ENCODE assay signal across 9 mouse cellular contexts in the genomic region with DNA sequence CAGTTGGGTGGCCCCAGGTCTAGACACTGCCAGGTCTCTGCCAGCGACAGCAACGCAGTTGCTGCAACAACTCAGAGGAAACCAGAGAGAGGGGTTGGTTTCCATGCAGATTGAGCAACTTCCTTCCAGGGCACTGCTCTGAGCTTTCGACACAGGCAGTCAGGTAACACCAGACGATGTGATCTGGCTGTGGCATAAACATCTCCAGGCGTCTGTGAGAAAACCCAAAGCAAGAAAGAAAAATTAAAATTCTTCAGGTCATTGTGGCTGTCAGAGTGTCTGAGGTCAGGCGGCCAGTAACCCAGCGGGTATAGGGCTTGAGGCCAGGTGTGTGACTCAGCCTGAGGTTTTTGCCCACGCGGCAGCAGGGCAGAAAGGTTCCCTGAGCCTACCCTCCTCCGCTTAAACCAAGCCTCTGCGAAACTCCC.
A peak's percentile ranks its signal among the peaks of the same experiment; 100 is the strongest.
DNase-seq lines count a peak whose midpoint lies in the region; ATAC-seq and TF ChIP-seq lines count a peak whose summit lies in the region.
"Had no signal": no experiment of that assay in that cellular context is flagged by ENCODE, and none has a peak within 500 bp of the region (broad histone marks: within the 10 kb centered on the region; RNA-seq: fewer than 3 reads in every experiment).

No protein-coding gene starts in this region.

- WGBS in kidney, adult 2 months: 48% methylated on average over 11 of the region's 11 CpGs
- 63% methylated on average over 11 of the region's 11 CpGs for WGBS in intestine, postnatal 0 days

- TF ChIP-seq POLR2A in kidney, adult 2 months (IDR thresholded peaks at IDR 0.05; ENCODE audit: low read depth, low read length): no peak

- no peak overlapping the region for H3K4me3 ChIP-seq in kidney, adult 2 months (ENCODE audit: insufficient read depth, low read depth, low read length)
- no peak overlapping the region for H3K4me3 ChIP-seq in intestine, postnatal 0 days (ENCODE audit: low read depth, low read length)

- no peak overlapping the region for H3K4me2 ChIP-seq in intestine, postnatal 0 days (replicated peaks; ENCODE audit: low read depth)

- H3K9me3 ChIP-seq in intestine, postnatal 0 days (ENCODE audit: control insufficient read depth): no peaks in the 10 kb centered on the region

- no peaks in the 10 kb centered on the region for H3K27me3 ChIP-seq in kidney, adult 2 months (replicated peaks; ENCODE audit: control insufficient read depth, insufficient read depth, low read length)
- H3K27me3 ChIP-seq in intestine, postnatal 0 days (replicated peaks; ENCODE audit: control insufficient read depth, insufficient read depth, low read length): no peaks in the 10 kb centered on the region

- H3K9ac ChIP-seq in intestine, postnatal 0 days (ENCODE audit: low read depth, low read length): no peak overlapping the region

- no peaks in the 10 kb centered on the region for H3K36me3 ChIP-seq in kidney, adult 2 months (ENCODE audit: control insufficient read depth, insufficient read depth, low read length)
- H3K36me3 ChIP-seq in intestine, postnatal 0 days (ENCODE audit: control insufficient read depth, insufficient read depth): no peaks in the 10 kb centered on the region

- TF ChIP-seq CTCF in kidney, adult 2 months (conservative IDR thresholded peaks at IDR 0.05; ENCODE audit: insufficient read depth, insufficient read length, low read depth, low read length): no peak
- TF ChIP-seq CTCF in intestine, postnatal 0 days (IDR thresholded peaks at IDR 0.05; ENCODE audit: low read depth): no peak

- DNase-seq in kidney, adult 2 months: peak; percentile 19
- DNase-seq in kidney, postnatal 25 days: no peak
- peak; percentile 71 for DNase-seq in cerebellum, postnatal 10 days
- DNase-seq in lung, postnatal 14 days: peak; percentile 30
- DNase-seq in thymus, postnatal 25 days: peak; percentile 74
- DNase-seq in urinary bladder, postnatal 25 days (ENCODE audit: low spot score): no peak
- DNase-seq in layer of hippocampus, adult 8-10 months (ENCODE audit: low spot score in 2 of 2): no peak

- no peaks in the 10 kb centered on the region; the same call in 1 of the 2 replicates for H3K4me1 ChIP-seq in kidney, adult 2 months (ENCODE audit: control insufficient read depth, insufficient read depth, low read length)
- no peaks in the 10 kb centered on the region for H3K4me1 ChIP-seq in intestine, postnatal 0 days (replicated peaks; ENCODE audit: control insufficient read depth, insufficient read depth, low read length)

- no peak overlapping the region for H3K27ac ChIP-seq in kidney, adult 2 months (ENCODE audit: insufficient read depth, low read depth, low read length)
- H3K27ac ChIP-seq in intestine, postnatal 0 days (ENCODE audit: low read depth, low read length): no peak overlapping the region

- ATAC-seq in intestine, postnatal 0 days: no peak
- ATAC-seq: forebrain, embryonic 16.5 days had no signal

Comparison
In these comparisons a context has a peak if more than half of its experiments do, and no peak if none do; other contexts are left out.
1. DNase-seq: peak in kidney, adult 2 months (single experiment), cerebellum, postnatal 10 days (2 of 2), lung, postnatal 14 days (single experiment) and thymus, postnatal 25 days (single experiment); none in kidney, postnatal 25 days (0 of 2), urinary bladder, postnatal 25 days (single experiment) and layer of hippocampus, adult 8-10 months (0 of 2).